Mouse (Mus musculus) ES-Bruce4 (cell line): Measurements from ENCODE around the gene Dtx1.

Experiments
- CTCF ChIP-seq: IDR thresholded peaks from one replicate; pipeline ENCODE4 v1.8.1; 2011; ENCODE audit warnings: low read depth, low read length
- EP300 ChIP-seq: IDR thresholded peaks from 2 replicates; pipeline ENCODE4 v1.6.1; 2011; ENCODE audit warnings: low read depth, low read length; ENCODE audit not compliant: insufficient read depth

DNA sequence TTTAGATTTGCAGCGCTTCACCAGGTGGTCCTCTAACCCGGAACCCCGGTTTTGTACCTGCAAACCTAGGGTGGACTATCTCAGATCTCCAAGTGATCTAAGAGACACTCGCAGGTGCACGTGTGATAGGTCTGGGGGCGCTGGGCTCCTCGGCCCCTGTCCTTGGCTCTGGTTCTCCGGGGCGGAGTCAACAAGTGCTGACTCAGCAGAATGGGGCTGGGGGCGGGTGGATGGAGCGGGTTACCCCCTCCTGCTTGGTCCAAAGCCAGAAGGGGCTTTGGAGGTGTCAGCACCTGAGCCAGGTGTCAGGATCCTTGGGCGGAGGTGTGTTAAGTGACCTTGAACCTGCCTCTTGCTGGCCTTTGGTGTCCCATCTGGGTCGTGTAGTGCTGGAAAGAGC is 61.8 kb downstream of the Dtx1 start:
- no peak for TF ChIP-seq CTCF
- no peak for TF ChIP-seq EP300
